Mouse (Mus musculus): ENCODE results near the gene Riok2.
"Not testable (repeated sequence)": the region's sequence is repeated elsewhere in the genome, so short reads cannot be mapped to it uniquely, and the experiment has no call there.

The Riok2 gene

GRCm38 (mm10) chr17:17373918-17374910 is at the start of gene Riok2:
Gene Riok2 (plus strand): TSS chr17:17374309.
- DNase-seq (ENCODE audit: low spot score), result peak; percentile 92

- DNase-seq (ENCODE audit: low spot score), result not testable (repeated sequence)
Measured at GRCm38 (mm10) chr17:17326022-17326421, 48.1 kb upstream of the Riok2 start.

GRCm38 (mm10) chr17:17326636-17327035 is 47.5 kb upstream of the Riok2 start:
- DNase-seq (ENCODE audit: low spot score), result no peak

GRCm38 (mm10) chr17:17345374-17346183 is 28.5 kb upstream of the Riok2 start:
- DNase-seq (ENCODE audit: low spot score), result not testable (repeated sequence)

GRCm38 (mm10) chr17:17346281-17346680 is 27.8 kb upstream of the Riok2 start:
- DNase-seq (ENCODE audit: low spot score), result not testable (repeated sequence)

GRCm38 (mm10) chr17:17373550-17373917 is 575 bp upstream of the Riok2 start:
- DNase-seq (ENCODE audit: low spot score), result no peak

- no peak for DNase-seq (ENCODE audit: low spot score)
Measured at GRCm38 (mm10) chr17:17375581-17375980, 1.5 kb downstream of the Riok2 start.

- no peak for DNase-seq (ENCODE audit: low spot score)
Measured at GRCm38 (mm10) chr17:17383703-17384102, 9.6 kb downstream of the Riok2 start.

GRCm38 (mm10) chr17:17384502-17384901 is 10.4 kb downstream of the Riok2 start:
- no peak for DNase-seq (ENCODE audit: low spot score)

GRCm38 (mm10) chr17:17386117-17386516 is 12.0 kb downstream of the Riok2 start:
- no peak for DNase-seq (ENCODE audit: low spot score)

GRCm38 (mm10) chr17:17391823-17392222 is 17.7 kb downstream of the Riok2 start:
- no peak for DNase-seq (ENCODE audit: low spot score)

- no peak for DNase-seq (ENCODE audit: low spot score)
Measured at GRCm38 (mm10) chr17:17392863-17393262, 18.8 kb downstream of the Riok2 start.

- no peak for DNase-seq (ENCODE audit: low spot score)
Measured at GRCm38 (mm10) chr17:17393300-17393699, 19.2 kb downstream of the Riok2 start.

GRCm38 (mm10) chr17:17394336-17394735 is 20.2 kb downstream of the Riok2 start:
- DNase-seq (ENCODE audit: low spot score), result no peak

GRCm38 (mm10) chr17:17396869-17397268 is 22.8 kb downstream of the Riok2 start:
- DNase-seq (ENCODE audit: low spot score), result no peak

GRCm38 (mm10) chr17:17398664-17399063 is 24.6 kb downstream of the Riok2 start:
- DNase-seq (ENCODE audit: low spot score), result no peak

GRCm38 (mm10) chr17:17402222-17403004 is 28.3 kb downstream of the Riok2 start, which contains the start of gene Lix1:
Gene Lix1 (plus strand): TSS chr17:17402672.
- DNase-seq (ENCODE audit: low spot score), result no peak

GRCm38 (mm10) chr17:17403038-17403437 is 28.9 kb downstream of the Riok2 start:
- DNase-seq (ENCODE audit: low spot score), result no peak

- no peak for DNase-seq (ENCODE audit: low spot score)
Measured at GRCm38 (mm10) chr17:17403578-17404112, 29.5 kb downstream of the Riok2 start.

GRCm38 (mm10) chr17:17404811-17405544 is 30.9 kb downstream of the Riok2 start:
- no peak for DNase-seq (ENCODE audit: low spot score)

- DNase-seq (ENCODE audit: low spot score), result no peak
Measured at GRCm38 (mm10) chr17:17405606-17406005, 31.5 kb downstream of the Riok2 start.
